Mouse (Mus musculus) kidney, adult 2 months (tissue): ENCODE measurements around the gene Mmaa.

Experiments used
- CTCF ChIP-seq: fragments of 200-500 bp; conservative IDR thresholded peaks from 2 replicates; pipeline ENCODE4 v1.5.1; 2011; ENCODE audit warnings: low read depth, mild to moderate bottlenecking, control low read depth, low read length, moderate library complexity, mixed read lengths; ENCODE audit not compliant: insufficient read depth, insufficient read length
- POLR2A ChIP-seq: fragments of 200-500 bp; IDR thresholded peaks from one replicate; pipeline ENCODE4 v1.6.1; 2011; ENCODE audit warnings: low read depth, low read length, control low read depth

- TF ChIP-seq CTCF (no peak), POLR2A (no peak)
Measured at GRCm38 (mm10) chr8:79325510-79325909, 30.8 kb upstream of the Mmaa start.
